Comparison of ENCODE assay signal across 22 mouse cellular contexts in the genomic region with DNA sequence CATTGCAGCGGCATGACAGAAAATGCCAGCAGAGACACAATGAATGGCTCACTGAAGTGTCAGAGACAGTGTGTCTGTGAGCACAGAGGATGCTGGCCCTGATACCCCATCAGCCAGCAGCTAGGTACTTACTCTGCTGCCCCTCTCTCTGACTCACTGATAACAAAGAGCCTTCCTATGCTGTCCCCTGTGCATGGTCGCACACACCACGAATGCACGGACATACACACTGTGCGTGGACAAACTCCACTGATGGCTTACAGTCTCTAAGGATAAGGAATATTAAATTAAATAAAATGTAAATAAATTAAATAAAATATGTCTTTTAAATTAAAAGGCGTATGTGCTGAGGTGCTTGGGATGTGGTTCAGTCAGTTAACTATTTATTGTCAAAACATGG.
DNase-seq lines count a peak whose midpoint lies in the region; ATAC-seq lines count a peak whose summit lies in the region.
"Had no signal": no experiment of that assay in that cellular context is flagged by ENCODE, and none has a peak within 500 bp of the region (broad histone marks: within the 10 kb centered on the region; RNA-seq: fewer than 3 reads in every experiment).

No protein-coding gene starts in this region.

- DNase-seq in neural tube, embryonic 10.5 days (ENCODE audit: extremely low spot score, low spot score): no peak
- DNase-seq: adrenal gland, adult 2 months; adrenal gland, postnatal 10 days; adrenal gland, postnatal 25 days; cerebellum, adult 11 months; cerebellum, adult 18-20 months; cerebellum, adult 8-10 months; cerebellum, adult 9-11 months; cerebellum, postnatal 14 days; cerebellum, postnatal 36 days; embryo, embryonic 11 days had no signal

- no peak overlapping the region for H3K4me3 ChIP-seq in hindbrain, embryonic 12.5 days
- H3K4me3 ChIP-seq in hindbrain, embryonic 13.5 days: no peak overlapping the region
- H3K4me3 ChIP-seq in megakaryocyte, embryonic 14.5 days (replicated peaks): peak overlapping the region; percentile 42
- H3K4me3 ChIP-seq in neural tube, embryonic 13.5 days: no peak overlapping the region
- H3K4me3 ChIP-seq: embryonic facial prominence, embryonic 13.5 days; embryonic facial prominence, embryonic 15.5 days; erythroblast, embryonic 14.5 days; forebrain, embryonic 10.5 days; forebrain, embryonic 12.5 days had no signal

- no peaks in the 10 kb centered on the region for H3K27me3 ChIP-seq in hindbrain, embryonic 12.5 days
- H3K27me3 ChIP-seq in hindbrain, embryonic 13.5 days: no peaks in the 10 kb centered on the region
- no peaks in the 10 kb centered on the region for H3K27me3 ChIP-seq in megakaryocyte, embryonic 14.5 days (replicated peaks)
- no peaks in the 10 kb centered on the region for H3K27me3 ChIP-seq in neural tube, embryonic 13.5 days
- H3K27me3 ChIP-seq: embryonic facial prominence, embryonic 13.5 days; embryonic facial prominence, embryonic 15.5 days; forebrain, embryonic 12.5 days had no signal

- H3K4me2 ChIP-seq in hindbrain, embryonic 12.5 days (replicated peaks): no peak overlapping the region
- H3K4me2 ChIP-seq in hindbrain, embryonic 13.5 days: no peak overlapping the region
- no peak overlapping the region for H3K4me2 ChIP-seq in neural tube, embryonic 13.5 days
- H3K4me2 ChIP-seq: embryonic facial prominence, embryonic 13.5 days; embryonic facial prominence, embryonic 15.5 days; forebrain, embryonic 12.5 days had no signal

- ATAC-seq in hindbrain, embryonic 12.5 days (ENCODE audit: low FRiP score): peak; percentile 57; the same call in 1 of the 2 replicates
- no peak for ATAC-seq in hindbrain, embryonic 13.5 days (ENCODE audit: low FRiP score)
- no peak for ATAC-seq in megakaryocyte, adult 5-6 weeks (ENCODE audit: poor library complexity, severe bottlenecking)
- 0 out of 2 replicates have a peak, but pooled peaks have one; percentile 40 for ATAC-seq in neural tube, embryonic 13.5 days (ENCODE audit: low read depth)
- ATAC-seq: forebrain, embryonic 14.5 days had no signal

- H3K4me1 ChIP-seq in hindbrain, embryonic 12.5 days: peaks cover 8% of the 10 kb centered on the region
- H3K4me1 ChIP-seq in hindbrain, embryonic 13.5 days (replicated peaks): peaks cover 17% of the 10 kb centered on the region
- H3K4me1 ChIP-seq in megakaryocyte, embryonic 14.5 days: no peaks in the 10 kb centered on the region
- peaks cover 16% of the 10 kb centered on the region; the same call in 1 of the 2 replicates for H3K4me1 ChIP-seq in neural tube, embryonic 13.5 days (replicated peaks)
- H3K4me1 ChIP-seq: embryonic facial prominence, embryonic 13.5 days; embryonic facial prominence, embryonic 15.5 days had no signal

- WGBS in hindbrain, embryonic 12.5 days: 95% methylated on average over 6 of the region's 6 CpGs
- WGBS in hindbrain, embryonic 13.5 days: 91% methylated on average over 6 of the region's 6 CpGs
- WGBS in neural tube, embryonic 13.5 days: 90% methylated on average over 6 of the region's 6 CpGs

- H3K36me3 ChIP-seq in hindbrain, embryonic 12.5 days: no peaks in the 10 kb centered on the region
- no peaks in the 10 kb centered on the region for H3K36me3 ChIP-seq in hindbrain, embryonic 13.5 days
- no peaks in the 10 kb centered on the region for H3K36me3 ChIP-seq in megakaryocyte, embryonic 14.5 days (replicated peaks; ENCODE audit: low read length)
- H3K36me3 ChIP-seq in neural tube, embryonic 13.5 days: no peaks in the 10 kb centered on the region
- H3K36me3 ChIP-seq: embryonic facial prominence, embryonic 13.5 days; embryonic facial prominence, embryonic 15.5 days; forebrain, embryonic 10.5 days; forebrain, embryonic 12.5 days had no signal

- H3K27ac ChIP-seq in hindbrain, embryonic 12.5 days: no peak overlapping the region
- no peak overlapping the region for H3K27ac ChIP-seq in hindbrain, embryonic 13.5 days
- no peak overlapping the region for H3K27ac ChIP-seq in neural tube, embryonic 13.5 days (replicated peaks)
- H3K27ac ChIP-seq: embryonic facial prominence, embryonic 13.5 days; embryonic facial prominence, embryonic 15.5 days; forebrain, embryonic 10.5 days; forebrain, embryonic 12.5 days had no signal

- H3K9ac ChIP-seq in hindbrain, embryonic 12.5 days: no peak overlapping the region
- no peak overlapping the region for H3K9ac ChIP-seq in hindbrain, embryonic 13.5 days
- H3K9ac ChIP-seq in neural tube, embryonic 13.5 days: no peak overlapping the region
- H3K9ac ChIP-seq: embryonic facial prominence, embryonic 13.5 days; embryonic facial prominence, embryonic 15.5 days; forebrain, embryonic 12.5 days had no signal

- H3K9me3 ChIP-seq in hindbrain, embryonic 12.5 days (replicated peaks): no peaks in the 10 kb centered on the region
- no peaks in the 10 kb centered on the region for H3K9me3 ChIP-seq in hindbrain, embryonic 13.5 days
- H3K9me3 ChIP-seq in megakaryocyte, embryonic 14.5 days: peaks cover 19% of the 10 kb centered on the region
- H3K9me3 ChIP-seq in neural tube, embryonic 13.5 days: no peaks in the 10 kb centered on the region
- H3K9me3 ChIP-seq: embryonic facial prominence, embryonic 13.5 days; embryonic facial prominence, embryonic 15.5 days; forebrain, embryonic 10.5 days; forebrain, embryonic 12.5 days had no signal

Comparison
In these comparisons a context has a peak if more than half of its experiments do, and no peak if none do; other contexts are left out.
1. ATAC-seq: peak in hindbrain, embryonic 12.5 days (single experiment) and neural tube, embryonic 13.5 days (single experiment); none in hindbrain, embryonic 13.5 days (single experiment) and megakaryocyte, adult 5-6 weeks (single experiment).